Mouse (Mus musculus) neutrophil, adult 59 days (primary cell): ENCODE results near the gene Irf3. TPM values are rescaled to one million over a fixed set of nuclear protein-coding genes. Genes with fewer than 3 reads are reported as not detected.

Experiments
- total RNA-seq, 2 experiments: library from RNA; stranded (reverse); gene quantifications; 1 replicate in 1 of 2; 2 replicates in 1 of 2; pipeline ENCODE4 v1.2.4; 2023

The Irf3 gene
- 10 to 100 TPM; 55.8 to 60.1 TPM for total RNA-seq

DNA sequence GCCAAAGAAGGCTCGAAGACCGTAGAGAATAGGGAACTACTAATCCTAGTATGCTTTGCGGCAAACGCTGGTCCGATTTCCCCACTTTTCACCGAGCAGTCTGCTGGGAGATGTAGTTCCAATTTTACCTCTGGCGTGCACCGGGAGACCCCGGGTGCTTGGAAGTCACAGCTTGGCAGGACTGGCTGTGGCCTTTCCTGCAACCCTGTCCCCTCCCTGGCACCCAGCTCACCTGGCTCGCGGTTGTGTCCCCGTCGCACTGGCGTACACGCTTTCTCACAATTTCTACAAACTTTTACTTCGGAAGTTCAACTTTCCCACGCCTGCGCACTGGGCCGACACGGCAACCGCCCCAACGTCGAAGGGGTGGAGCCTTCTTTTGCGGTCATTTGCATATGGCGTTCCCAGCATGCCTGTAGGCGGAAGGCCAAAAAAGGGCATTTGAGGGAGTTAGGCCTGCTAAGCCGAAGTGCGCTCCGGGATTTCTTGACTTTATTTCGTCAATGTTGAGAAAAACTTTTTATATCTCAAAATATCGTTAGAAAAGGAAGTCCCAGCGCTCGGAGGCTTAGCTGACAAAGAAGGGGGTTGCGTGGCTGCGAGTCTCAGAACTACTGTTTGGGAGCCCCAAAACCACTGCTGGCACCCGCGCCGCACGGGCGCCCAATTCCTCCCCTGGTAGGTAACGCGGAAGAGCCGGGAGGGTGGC, at the start of gene Irf3:
Gene Irf3, plus strand, starts transcription at position 418 of the 709 bp plus-strand sequence.

GRCm38 (mm10) chr7:44974383-44975116, 22.9 kb upstream of the Irf3 start, which contains the start of gene Cpt1c:
Gene Cpt1c (minus strand): TSS chr7:44974851.

GRCm38 (mm10) chr7:44986192-44986878, 11.1 kb upstream of the Irf3 start, which contains the start of gene Prmt1:
Gene Prmt1 (minus strand): TSS chr7:44986568.

DNA sequence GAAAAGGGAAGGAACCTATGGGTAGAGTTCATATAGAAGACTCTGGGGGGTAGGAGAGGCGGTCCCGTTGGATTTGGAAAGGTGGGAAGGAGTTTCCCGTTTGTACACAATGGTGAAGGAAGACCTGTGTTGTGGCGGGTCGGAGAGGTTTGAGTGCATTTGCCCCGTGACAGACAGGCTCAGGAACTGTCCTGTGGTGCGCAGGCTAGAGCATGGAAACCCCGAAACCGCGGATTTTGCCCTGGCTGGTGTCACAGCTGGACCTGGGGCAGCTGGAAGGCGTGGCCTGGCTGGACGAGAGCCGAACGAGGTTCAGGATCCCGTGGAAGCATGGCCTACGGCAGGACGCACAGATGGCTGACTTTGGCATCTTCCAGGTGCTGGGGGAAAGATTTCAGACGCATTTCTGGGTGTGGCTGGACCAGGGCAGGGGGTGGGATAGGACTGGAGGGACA, 1.1 kb downstream of the Irf3 start, which contains the start of gene Bcl2l12:
Gene Bcl2l12, minus strand, starts transcription at position 212 of the 455 bp plus-strand sequence.

GRCm38 (mm10) chr7:45015957-45016612, 18.6 kb downstream of the Irf3 start, which contains the start of gene Scaf1:
Gene Scaf1 (minus strand): TSS chr7:45016363.

DNA sequence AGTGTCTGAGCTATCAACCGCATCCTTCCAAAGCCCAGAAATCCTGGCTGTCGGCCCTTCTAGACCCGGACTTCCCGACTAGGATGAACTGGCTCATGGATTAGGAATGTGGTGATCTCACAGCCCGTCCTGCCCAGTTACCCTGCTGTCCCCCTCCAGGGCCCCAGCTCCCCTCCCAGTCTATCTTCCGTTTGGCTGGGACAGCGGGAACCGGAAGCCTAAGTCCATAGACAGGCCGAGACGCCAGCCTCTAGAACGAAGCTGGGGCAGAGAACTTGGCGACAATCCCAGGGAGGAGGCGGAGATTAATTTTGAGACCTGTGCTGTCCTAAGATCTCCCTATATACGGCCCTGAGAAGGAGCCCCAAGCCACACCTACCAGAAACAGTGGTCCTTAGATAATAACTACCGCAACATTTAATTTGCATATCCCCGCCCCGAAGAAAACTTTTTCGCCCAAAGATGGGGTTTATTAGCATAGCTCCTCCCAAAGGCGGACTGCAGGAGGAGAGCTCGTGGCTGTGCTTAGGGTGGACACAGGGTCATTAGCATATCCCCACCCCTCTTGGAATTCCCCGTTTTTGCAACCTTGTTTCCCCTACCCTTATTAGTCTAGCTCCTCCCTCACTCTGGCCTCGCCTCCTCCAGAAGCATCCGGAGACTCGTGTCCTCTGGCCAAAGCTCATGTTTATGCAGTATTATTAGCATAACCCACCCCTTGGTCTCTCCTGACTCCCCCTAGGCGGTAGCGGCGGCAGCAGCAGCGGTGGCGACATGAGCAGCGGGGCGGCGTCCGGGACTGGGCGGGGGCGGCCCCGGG, 20.0 kb downstream of the Irf3 start, which contains the start of gene Rras:
Gene Rras, plus strand, starts transcription at position 720 of the 820 bp plus-strand sequence.

Other genes starting within 250 kb of the Irf3 start
- gene Vrk3, start 249.2 kb upstream of the Irf3 start, total RNA-seq = 10 to 100 TPM; 49.1 to 59.2 TPM
- 1 to 10 TPM; 1.0 to 1.7 TPM for gene Zfp473, start 246.6 kb upstream of the Irf3 start, total RNA-seq
- gene Nup62, start 181.6 kb upstream of the Irf3 start, total RNA-seq = 10 to 100 TPM; 50.3 to 52.5 TPM
- 1 to 10 TPM in 1 of 2 experiments, under 1 TPM in 1; 0.64 to 1.8 TPM for gene Il4i1, start 181.3 kb upstream of the Irf3 start, total RNA-seq
- 1 to 10 TPM; 4.9 to 6.0 TPM for gene Atf5, start 181.0 kb upstream of the Irf3 start, total RNA-seq
- gene Akt1s1, start 148.7 kb upstream of the Irf3 start, total RNA-seq = 10 to 100 TPM; 14.1 to 15.2 TPM
- 10 to 100 TPM; 32.1 to 45.3 TPM for gene Tbc1d17, start 148.6 kb upstream of the Irf3 start, total RNA-seq
- 100 to 1,000 TPM; 390 to 443 TPM for gene Pnkp, start 140.5 kb upstream of the Irf3 start, total RNA-seq
- 10 to 100 TPM; 32.3 to 33.9 TPM for gene Ptov1, start 127.9 kb upstream of the Irf3 start, total RNA-seq
- gene Med25, start 104.9 kb upstream of the Irf3 start, total RNA-seq = 10 to 100 TPM; 36.9 to 38.1 TPM
- gene Fuz, start 101.6 kb upstream of the Irf3 start, total RNA-seq = 1 to 10 TPM; 4.6 to 6.1 TPM
- 10 to 100 TPM; 61.7 to 69.2 TPM for gene Ap2a1, start 68.2 kb upstream of the Irf3 start, total RNA-seq
- gene Tsks, start 54.4 kb upstream of the Irf3 start, total RNA-seq = not detected
- gene Cpt1c, start 22.8 kb upstream of the Irf3 start, total RNA-seq = under 1 TPM; 0.33 to 0.53 TPM
- gene Prmt1, start 11.1 kb upstream of the Irf3 start, total RNA-seq = 10 to 100 TPM; 79.2 to 80.4 TPM
- 10 to 100 TPM in 1 of 2 experiments, 1 to 10 TPM in 1; 9.3 to 14.3 TPM for gene Bcl2l12, start 1.1 kb downstream of the Irf3 start, total RNA-seq
- 10 to 100 TPM; 57.7 to 58.5 TPM for gene Scaf1, start 18.7 kb downstream of the Irf3 start, total RNA-seq
- 10 to 100 TPM; 13.6 to 16.8 TPM for gene Rras, start 20.3 kb downstream of the Irf3 start, total RNA-seq
- 10 to 100 TPM; 22.7 to 23.8 TPM for gene Prr12, start 55.2 kb downstream of the Irf3 start, total RNA-seq
- 10 to 100 TPM; 31.4 to 34.3 TPM for gene Nosip, start 64.8 kb downstream of the Irf3 start, total RNA-seq
- gene Prrg2, start 65.0 kb downstream of the Irf3 start, total RNA-seq = 10 to 100 TPM; 14.5 to 15.6 TPM
- 1 to 10 TPM in 1 of 2 experiments, under 1 TPM in 1; 0.79 to 2.8 TPM for gene Rcn3, start 94.6 kb downstream of the Irf3 start, total RNA-seq
- gene Fcgrt, start 106.2 kb downstream of the Irf3 start, total RNA-seq = 10 to 100 TPM; 15.6 to 23.0 TPM
- 1,000 to 10,000 TPM in 1 of 2 experiments, 100 to 1,000 TPM in 1; 885 to 1,040 TPM for gene Rps11, start 126.8 kb downstream of the Irf3 start, total RNA-seq
- gene Rpl13a, start 131.1 kb downstream of the Irf3 start, total RNA-seq = 1,000 to 10,000 TPM; 1,010 to 1,095 TPM
- gene Gm45713, start 138.6 kb downstream of the Irf3 start, total RNA-seq = not detected
- gene Flt3l, start 138.8 kb downstream of the Irf3 start, total RNA-seq = 10 to 100 TPM; 23.6 to 24.1 TPM
- gene Pih1d1, start 156.7 kb downstream of the Irf3 start, total RNA-seq = 10 to 100 TPM; 40.2 to 48.4 TPM
- gene Aldh16a1, start 156.9 kb downstream of the Irf3 start, total RNA-seq = 100 to 1,000 TPM in 1 of 2 experiments, 10 to 100 TPM in 1; 79.9 to 118 TPM
- gene Slc17a7, start 166.3 kb downstream of the Irf3 start, total RNA-seq = not detected
- not detected for gene Gfy, start 181.9 kb downstream of the Irf3 start, total RNA-seq
- gene Pth2, start 183.3 kb downstream of the Irf3 start, total RNA-seq = not detected
- under 1 TPM in 1 of 2 experiments, not detected in 1; 0.20 TPM for gene Ccdc155, start 207.2 kb downstream of the Irf3 start, total RNA-seq
- gene Dkkl1, start 214.5 kb downstream of the Irf3 start, total RNA-seq = under 1 TPM; 0.58 to 0.95 TPM
- gene Tead2, start 218.1 kb downstream of the Irf3 start, total RNA-seq = not detected
- 100 to 1,000 TPM; 351 to 377 TPM for gene Cd37, start 241.5 kb downstream of the Irf3 start, total RNA-seq
- gene Slc6a16, start 243.4 kb downstream of the Irf3 start, total RNA-seq = under 1 TPM; 0.31 to 0.78 TPM